31 mouse cellular contexts compared by ENCODE assay signal in the genomic region with DNA sequence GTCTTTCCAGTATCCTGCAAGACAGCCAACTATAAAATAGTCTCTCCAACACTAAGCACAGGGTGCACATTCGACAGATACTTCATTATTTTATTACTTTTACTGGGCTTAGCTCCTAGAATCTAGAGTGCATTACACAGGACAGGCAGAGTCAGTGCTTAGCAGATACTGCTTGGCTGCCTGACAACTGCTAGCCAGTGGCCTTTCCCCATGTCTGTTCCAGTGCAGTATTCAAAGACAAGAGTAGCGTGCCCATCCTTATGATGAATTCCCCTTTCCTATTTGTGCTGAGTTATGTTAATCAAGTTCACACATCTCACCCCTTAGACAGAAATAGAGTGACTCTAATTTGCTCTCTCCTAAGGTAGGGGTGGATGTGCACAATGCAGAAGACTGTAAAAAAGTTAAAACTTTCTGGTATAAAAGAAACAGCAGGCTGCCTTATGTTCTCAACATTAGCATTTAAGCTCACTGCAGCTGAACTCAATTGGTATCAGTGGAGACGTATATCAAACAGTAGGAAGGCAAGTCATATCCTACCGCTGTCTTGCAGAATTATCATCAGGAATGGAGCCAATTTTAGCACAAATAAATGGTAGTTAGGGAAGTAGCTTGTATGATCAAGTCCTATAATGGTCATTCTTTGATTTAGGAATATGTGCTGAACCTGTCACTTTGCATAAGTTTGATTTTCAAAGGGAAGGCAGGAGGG.
DNase-seq lines count a peak whose midpoint lies in the region; ATAC-seq lines count a peak whose summit lies in the region.
"Had no signal": no experiment of that assay in that cellular context is flagged by ENCODE, and none has a peak within 500 bp of the region (broad histone marks: within the 10 kb centered on the region; RNA-seq: fewer than 3 reads in every experiment).

No protein-coding gene starts in this region.

- peaks cover 10% of the 10 kb centered on the region; the same call in 1 of the 2 replicates for H3K4me1 ChIP-seq in neural tube, embryonic 15.5 days
- H3K4me1 ChIP-seq: kidney, embryonic 15.5 days; stomach, embryonic 15.5 days had no signal

- H3K9ac ChIP-seq in neural tube, embryonic 15.5 days (replicated peaks): no peak overlapping the region
- H3K9ac ChIP-seq: forebrain, embryonic 15.5 days; hindbrain, embryonic 14.5 days; kidney, embryonic 15.5 days; liver, embryonic 14.5 days; neural tube, embryonic 13.5 days; stomach, embryonic 15.5 days had no signal

- DNase-seq in cerebellum, postnatal 10 days: peak; percentile 16 to 17
- DNase-seq in cerebellum, postnatal 25 days: no peak
- peak; percentile 9 for DNase-seq in left cerebral cortex, postnatal 4 days
- DNase-seq in left cerebral cortex, adult 9 months (ENCODE audit: low spot score in 2 of 2): no peak
- DNase-seq in neural tube, embryonic 10.5 days (ENCODE audit: extremely low spot score, low spot score): no peak
- no peak for DNase-seq in kidney, postnatal 10 days
- DNase-seq: adrenal gland, adult 8-10 months; cerebellum, adult 11-12 months; cerebellum, postnatal 14 days; gastrocnemius, adult 2 months; gastrocnemius, postnatal 36 days; heart, adult 18-20 months; heart, postnatal 36 days; kidney, adult 18-20 months; kidney, postnatal 36 days; liver; lung, adult 2 months; lung, postnatal 10 days; right cerebral cortex, postnatal 25 days had no signal

- no peak overlapping the region for H3K4me2 ChIP-seq in neural tube, embryonic 15.5 days
- H3K4me2 ChIP-seq: forebrain, embryonic 15.5 days; heart, embryonic 11.5 days; hindbrain, embryonic 14.5 days; kidney, embryonic 15.5 days; neural tube, embryonic 13.5 days; stomach, embryonic 15.5 days had no signal

- no peaks in the 10 kb centered on the region for H3K9me3 ChIP-seq in neural tube, embryonic 15.5 days (replicated peaks)
- H3K9me3 ChIP-seq: forebrain, embryonic 15.5 days; kidney, embryonic 15.5 days; neural tube, embryonic 13.5 days; stomach, embryonic 15.5 days had no signal

- 31% methylated on average over 4 of the region's 4 CpGs for WGBS in neural tube, embryonic 15.5 days

- no peaks in the 10 kb centered on the region for H3K36me3 ChIP-seq in neural tube, embryonic 15.5 days
- H3K36me3 ChIP-seq: forebrain, embryonic 15.5 days; kidney, embryonic 15.5 days; neural tube, embryonic 13.5 days; stomach, embryonic 15.5 days had no signal

- no peak overlapping the region for H3K27ac ChIP-seq in neural tube, embryonic 15.5 days (replicated peaks)
- H3K27ac ChIP-seq: forebrain, embryonic 15.5 days; gastrocnemius, adult 2 months; hindbrain, embryonic 14.5 days; kidney, embryonic 15.5 days; layer of hippocampus, adult 2 months; left cerebral cortex, adult 2 months; liver, embryonic 14.5 days; neural tube, embryonic 13.5 days; stomach, embryonic 15.5 days had no signal

- intact Hi-C loops in left cerebral cortex, postnatal 4 days (cut with DNase I): no loop called here

- H3K4me3 ChIP-seq in neural tube, embryonic 15.5 days (replicated peaks): no peak overlapping the region
- H3K4me3 ChIP-seq: forebrain, embryonic 15.5 days; gastrocnemius, adult 2 months; kidney, embryonic 15.5 days; layer of hippocampus, adult 2 months; left cerebral cortex, adult 2 months; myocyte; neural tube, embryonic 13.5 days; stomach, embryonic 15.5 days had no signal

- no peaks in the 10 kb centered on the region for H3K27me3 ChIP-seq in neural tube, embryonic 15.5 days (replicated peaks)
- H3K27me3 ChIP-seq: CH12.LX; kidney, embryonic 15.5 days; neural tube, embryonic 13.5 days; stomach, embryonic 15.5 days had no signal

- ATAC-seq in neural tube, embryonic 15.5 days (ENCODE audit: low FRiP score): 0 out of 2 replicates have a peak, but pooled peaks have one; percentile 50
- ATAC-seq: forebrain, embryonic 15.5 days had no signal

Comparison
In these comparisons a context has a peak if more than half of its experiments do, and no peak if none do; other contexts are left out.
1. DNase-seq: peak in cerebellum, postnatal 10 days (2 of 2) and left cerebral cortex, postnatal 4 days (single experiment); none in cerebellum, postnatal 25 days (0 of 2), left cerebral cortex, adult 9 months (0 of 2), neural tube, embryonic 10.5 days (single experiment) and kidney, postnatal 10 days (single experiment).